Mouse (Mus musculus) liver, postnatal 0 days (tissue): Measurements from ENCODE around the gene Prdm15.

Source experiments
- CTCF ChIP-seq: sonication (generic); IDR thresholded peaks from 2 replicates; pipeline ENCODE4 v1.5.1; 2016; ENCODE audit warnings: antibody characterized with exemption, low read depth
- EP300 ChIP-seq: IDR thresholded peaks from 2 replicates; pipeline ENCODE4 v1.6.1; 2016; ENCODE audit warnings: antibody characterized with exemption, low read depth, mild to moderate bottlenecking

DNA sequence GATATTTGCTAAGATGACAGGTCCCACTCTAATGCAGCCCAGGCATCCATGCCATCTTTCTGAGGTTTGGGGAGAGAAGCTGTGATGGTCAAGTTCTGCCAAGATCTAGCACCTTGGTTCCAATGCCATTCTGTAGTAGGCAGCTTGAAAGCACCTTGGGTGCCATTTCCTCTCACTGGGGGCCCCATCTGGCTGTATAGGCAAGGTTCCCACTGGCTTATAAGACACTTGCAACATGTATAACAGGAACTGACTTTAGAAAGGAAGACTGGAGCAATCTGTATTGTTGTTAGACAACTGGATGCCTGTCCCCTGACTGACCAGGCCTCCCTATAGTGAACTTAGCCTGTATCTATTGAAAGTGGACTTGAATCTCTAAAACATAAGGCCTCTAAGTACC lies 36.1 kb upstream of the Prdm15 start:
- no peak for TF ChIP-seq CTCF
- TF ChIP-seq EP300 = no peak
